Mouse (Mus musculus): ENCODE measurements around the gene Srsf10. TPM values are rescaled to one million over a fixed set of nuclear protein-coding genes. Genes with fewer than 3 reads are reported as not detected.

Gene Srsf10
- polyA plus RNA-seq, 1 experiment from 2014 or later: 178 TPM

Other genes with a start within 250 kb of the Srsf10 start
- gene Ifnlr1, start 169.5 kb upstream of the Srsf10 start, polyA plus RNA-seq (2016; fragmentation: Nextera tagmentation; extraction: Ambion mirVana): 0.28 and 0.69 TPM in 2 replicates
- gene Il22ra1, start 127.6 kb upstream of the Srsf10 start, polyA plus RNA-seq (2016; fragmentation: Nextera tagmentation; extraction: Ambion mirVana): not detected in 2 replicates
- gene Myom3, start 96.0 kb upstream of the Srsf10 start, polyA plus RNA-seq (2016; fragmentation: Nextera tagmentation; extraction: Ambion mirVana): 0.08 and 0.17 TPM in 2 replicates
- 124 and 131 TPM in 2 replicates for gene Pnrc2, start 18.1 kb downstream of the Srsf10 start, polyA plus RNA-seq (2016; fragmentation: Nextera tagmentation; extraction: Ambion mirVana)
- gene Cnr2, start 39.6 kb downstream of the Srsf10 start, polyA plus RNA-seq (2016; fragmentation: Nextera tagmentation; extraction: Ambion mirVana): 0.46 and 0.70 TPM in 2 replicates
- gene Fuca1, start 65.0 kb downstream of the Srsf10 start, polyA plus RNA-seq (2016; fragmentation: Nextera tagmentation; extraction: Ambion mirVana): 36.4 and 41.7 TPM in 2 replicates
- gene Hmgcl, start 90.7 kb downstream of the Srsf10 start, polyA plus RNA-seq (2016; fragmentation: Nextera tagmentation; extraction: Ambion mirVana): 70.4 and 74.5 TPM in 2 replicates
- 27.6 and 28.8 TPM in 2 replicates for gene Gale, start 108.0 kb downstream of the Srsf10 start, polyA plus RNA-seq (2016; fragmentation: Nextera tagmentation; extraction: Ambion mirVana)
- gene Lypla2, start 116.9 kb downstream of the Srsf10 start, polyA plus RNA-seq (2016; fragmentation: Nextera tagmentation; extraction: Ambion mirVana): 73.0 and 77.4 TPM in 2 replicates
- 47.2 and 49.1 TPM in 2 replicates for gene Pithd1, start 131.5 kb downstream of the Srsf10 start, polyA plus RNA-seq (2016; fragmentation: Nextera tagmentation; extraction: Ambion mirVana)
- 35.3 and 36.8 TPM in 2 replicates for gene Eloa, start 166.0 kb downstream of the Srsf10 start, polyA plus RNA-seq (2016; fragmentation: Nextera tagmentation; extraction: Ambion mirVana)
- 257 and 262 TPM in 2 replicates for gene Rpl11, start 197.7 kb downstream of the Srsf10 start, polyA plus RNA-seq (2016; fragmentation: Nextera tagmentation; extraction: Ambion mirVana)

All from heart, embryonic 12.5 days (tissue).